7 mouse cellular contexts compared by ENCODE assay signal in genomic region chr1:74386714-74387385, GRCm38 (mm10). TPM values are rescaled to one million over a fixed set of nuclear protein-coding genes. Genes with fewer than 3 reads are reported as not detected.
DNase-seq lines count a peak whose midpoint lies in the region; ATAC-seq lines count a peak whose summit lies in the region.

No protein-coding gene starts in this region.

- H3K9ac ChIP-seq in embryonic facial prominence, embryonic 11.5 days (replicated peaks; ENCODE audit: low read length): peak overlapping the region; percentile 70
- H3K9ac ChIP-seq in limb, embryonic 11.5 days (ENCODE audit: low read length): peak overlapping the region; percentile 74
- H3K9ac ChIP-seq in midbrain, embryonic 14.5 days (replicated peaks; ENCODE audit: low read length): peak overlapping the region; percentile 51

- H3K27ac ChIP-seq in embryonic facial prominence, embryonic 11.5 days (replicated peaks; ENCODE audit: low read depth, low read length): peak overlapping the region; percentile 91
- H3K27ac ChIP-seq in limb, embryonic 11.5 days (replicated peaks; ENCODE audit: low read depth, low read length): peak overlapping the region; percentile 95
- peak overlapping the region; percentile 91 for H3K27ac ChIP-seq in midbrain, embryonic 14.5 days (replicated peaks; ENCODE audit: low read depth, low read length)

- no peaks in the 10 kb centered on the region for H3K36me3 ChIP-seq in embryonic facial prominence, embryonic 11.5 days (replicated peaks; ENCODE audit: control insufficient read depth, insufficient read depth, low read depth, low read length)
- H3K36me3 ChIP-seq in limb, embryonic 11.5 days (ENCODE audit: control insufficient read depth, insufficient read depth, low read length): no peaks in the 10 kb centered on the region
- no peaks in the 10 kb centered on the region for H3K36me3 ChIP-seq in midbrain, embryonic 14.5 days (ENCODE audit: control insufficient read depth, insufficient read depth, low read length)

- DNase-seq in adrenal gland, postnatal 14 days: peak; percentile 97
- DNase-seq in embryonic facial prominence, embryonic 11.5 days (ENCODE audit: low spot score): peak; percentile 97
- peak; percentile 98 for DNase-seq in kidney, adult 11 months
- DNase-seq in limb, embryonic 11.5 days (ENCODE audit: low spot score): peak; percentile 98
- DNase-seq in midbrain, embryonic 14.5 days: peak; percentile 96
- DNase-seq in spleen, adult 18-20 months: peak; percentile 89 to 94

- peaks cover 3% of the 10 kb centered on the region; the same call in 1 of the 2 replicates for H3K4me1 ChIP-seq in embryonic facial prominence, embryonic 11.5 days (ENCODE audit: control insufficient read depth, insufficient read depth, low read length)
- peaks cover 6% of the 10 kb centered on the region for H3K4me1 ChIP-seq in limb, embryonic 11.5 days (ENCODE audit: control insufficient read depth, insufficient read depth, low read length)
- H3K4me1 ChIP-seq in midbrain, embryonic 14.5 days (ENCODE audit: control insufficient read depth, insufficient read depth, low read length): no peaks in the 10 kb centered on the region

- no peaks in the 10 kb centered on the region for H3K9me3 ChIP-seq in embryonic facial prominence, embryonic 11.5 days (replicated peaks; ENCODE audit: control insufficient read depth, low read length)
- no peaks in the 10 kb centered on the region for H3K9me3 ChIP-seq in limb, embryonic 11.5 days (ENCODE audit: control insufficient read depth, low read length)
- H3K9me3 ChIP-seq in midbrain, embryonic 14.5 days (ENCODE audit: control insufficient read depth, low read length): no peaks in the 10 kb centered on the region

- peak; percentile 93 for ATAC-seq in embryonic facial prominence, embryonic 11.5 days (replicated peaks; ENCODE audit: insufficient number of reproducible peaks, low FRiP score, low TSS enrichment, low read depth)
- peak; percentile 58 for ATAC-seq in granulocyte monocyte progenitor cell, adult 5-6 weeks (replicated peaks; ENCODE audit: poor library complexity, severe bottlenecking)
- peak; percentile 89 for ATAC-seq in limb, embryonic 11.5 days (ENCODE audit: insufficient number of reproducible peaks, low FRiP score, low TSS enrichment, low read depth)
- ATAC-seq in midbrain, embryonic 14.5 days (ENCODE audit: low FRiP score, low TSS enrichment): peak; percentile 89

- peak overlapping the region; percentile 41 for H3K4me3 ChIP-seq in embryonic facial prominence, embryonic 11.5 days (ENCODE audit: low read depth, low read length)
- H3K4me3 ChIP-seq in limb, embryonic 11.5 days (ENCODE audit: low read depth, low read length): peak overlapping the region; percentile 42
- peak overlapping the region; percentile 55 for H3K4me3 ChIP-seq in midbrain, embryonic 14.5 days (replicated peaks; ENCODE audit: low read depth, low read length)

- 0% methylated on average over 26 of the region's 26 CpGs for WGBS in embryonic facial prominence, embryonic 11.5 days
- under 1% methylated on average over 26 of the region's 26 CpGs for WGBS in limb, embryonic 11.5 days
- under 1% methylated on average over 26 of the region's 26 CpGs for WGBS in midbrain, embryonic 14.5 days

- H3K4me2 ChIP-seq in embryonic facial prominence, embryonic 11.5 days (ENCODE audit: low read depth, low read length): peak overlapping the region; percentile 55
- peak overlapping the region; percentile 61 for H3K4me2 ChIP-seq in limb, embryonic 11.5 days (ENCODE audit: low read depth, severe bottlenecking)
- H3K4me2 ChIP-seq in midbrain, embryonic 14.5 days (ENCODE audit: low read length): peak overlapping the region; percentile 74

- H3K27me3 ChIP-seq in embryonic facial prominence, embryonic 11.5 days (ENCODE audit: control insufficient read depth, insufficient read depth, low read length): peaks cover 2% of the 10 kb centered on the region; the same call in 1 of the 2 replicates
- no peaks in the 10 kb centered on the region for H3K27me3 ChIP-seq in limb, embryonic 11.5 days (ENCODE audit: control insufficient read depth, insufficient read depth, low read length)
- peaks cover 8% of the 10 kb centered on the region; the same call in 1 of the 2 replicates for H3K27me3 ChIP-seq in midbrain, embryonic 14.5 days (ENCODE audit: control insufficient read depth, insufficient read depth, low read length)

RNA-seq across cellular contexts. Expression of gene Ctdsp1, which starts 4.5 kb away (rescaled TPM):
- 128 and 130 TPM in 2 replicates for total RNA-seq in adrenal gland, postnatal 14 days (2021)
- 60.0 and 66.2 TPM in 2 replicates for polyA plus RNA-seq in embryonic facial prominence, embryonic 11.5 days (2014; fragmentation: Nextera tagmentation; extraction: Ambion mirVana)
- 81.8 and 98.1 TPM in 2 replicates for total RNA-seq in granulocyte monocyte progenitor cell, adult 5-6 weeks (2014; fragmentation: Nextera tagmentation)
- total RNA-seq in granulocyte monocyte progenitor cell, adult 5-6 weeks (2017): 27.7 and 33.9 TPM in 2 replicates
- polyA plus RNA-seq in limb, embryonic 11.5 days (2014; fragmentation: Nextera tagmentation; extraction: Ambion mirVana): 74.7 and 75.8 TPM in 2 replicates
- polyA plus RNA-seq in midbrain, embryonic 14.5 days (2014; fragmentation: Nextera tagmentation; extraction: Ambion mirVana): 8.6 and 17.1 TPM in 2 replicates

RNA-seq across cellular contexts. Expression of gene Slc11a1, which starts 11.9 kb away (rescaled TPM):
- total RNA-seq in adrenal gland, postnatal 14 days (2021): 5.3 and 6.9 TPM in 2 replicates
- 2.4 and 4.9 TPM in 2 replicates for polyA plus RNA-seq in embryonic facial prominence, embryonic 11.5 days (2014; fragmentation: Nextera tagmentation; extraction: Ambion mirVana)
- 0.38 and 0.49 TPM in 2 replicates for total RNA-seq in granulocyte monocyte progenitor cell, adult 5-6 weeks (2014; fragmentation: Nextera tagmentation)
- total RNA-seq in granulocyte monocyte progenitor cell, adult 5-6 weeks (2017): 0.26 and 0.69 TPM in 2 replicates
- polyA plus RNA-seq in limb, embryonic 11.5 days (2014; fragmentation: Nextera tagmentation; extraction: Ambion mirVana): 1.0 and 1.8 TPM in 2 replicates
- polyA plus RNA-seq in midbrain, embryonic 14.5 days (2014; fragmentation: Nextera tagmentation; extraction: Ambion mirVana): 0.51 and 2.7 TPM in 2 replicates

RNA-seq across cellular contexts. Expression of gene Vil1, which starts 22.3 kb away (rescaled TPM):
- total RNA-seq in adrenal gland, postnatal 14 days (2021): 2.4 and 3.0 TPM in 2 replicates
- 0.07 and 0.11 TPM in 2 replicates for polyA plus RNA-seq in embryonic facial prominence, embryonic 11.5 days (2014; fragmentation: Nextera tagmentation; extraction: Ambion mirVana)
- 0.09 TPM in 1 of 2 replicates, not detected in the other for total RNA-seq in granulocyte monocyte progenitor cell, adult 5-6 weeks (2014; fragmentation: Nextera tagmentation)
- total RNA-seq in granulocyte monocyte progenitor cell, adult 5-6 weeks (2017): not detected in 2 replicates
- 0.16 and 0.18 TPM in 2 replicates for polyA plus RNA-seq in limb, embryonic 11.5 days (2014; fragmentation: Nextera tagmentation; extraction: Ambion mirVana)
- 0.09 and 0.30 TPM in 2 replicates for polyA plus RNA-seq in midbrain, embryonic 14.5 days (2014; fragmentation: Nextera tagmentation; extraction: Ambion mirVana)

RNA-seq across cellular contexts. Expression of gene Catip, which starts 24.9 kb away (rescaled TPM):
- total RNA-seq in adrenal gland, postnatal 14 days (2021): 0.15 and 0.45 TPM in 2 replicates
- polyA plus RNA-seq in embryonic facial prominence, embryonic 11.5 days (2014; fragmentation: Nextera tagmentation; extraction: Ambion mirVana): 0.22 and 0.36 TPM in 2 replicates
- total RNA-seq in granulocyte monocyte progenitor cell, adult 5-6 weeks (2014; fragmentation: Nextera tagmentation): 1.9 TPM in 1 of 2 replicates, not detected in the other
- total RNA-seq in granulocyte monocyte progenitor cell, adult 5-6 weeks (2017): not detected in 2 replicates
- 0.25 and 0.79 TPM in 2 replicates for polyA plus RNA-seq in limb, embryonic 11.5 days (2014; fragmentation: Nextera tagmentation; extraction: Ambion mirVana)
- 0.30 and 0.57 TPM in 2 replicates for polyA plus RNA-seq in midbrain, embryonic 14.5 days (2014; fragmentation: Nextera tagmentation; extraction: Ambion mirVana)

Comparison
In these comparisons a context has a peak if more than half of its experiments do, and no peak if none do; other contexts are left out.
1. Peak in every context shown above with its lines: DNase-seq, ATAC-seq, H3K4me3 ChIP-seq and H3K27ac ChIP-seq.